Mouse (Mus musculus): ENCODE results near the gene Dnaja3.

Gene Dnaja3

DNA sequence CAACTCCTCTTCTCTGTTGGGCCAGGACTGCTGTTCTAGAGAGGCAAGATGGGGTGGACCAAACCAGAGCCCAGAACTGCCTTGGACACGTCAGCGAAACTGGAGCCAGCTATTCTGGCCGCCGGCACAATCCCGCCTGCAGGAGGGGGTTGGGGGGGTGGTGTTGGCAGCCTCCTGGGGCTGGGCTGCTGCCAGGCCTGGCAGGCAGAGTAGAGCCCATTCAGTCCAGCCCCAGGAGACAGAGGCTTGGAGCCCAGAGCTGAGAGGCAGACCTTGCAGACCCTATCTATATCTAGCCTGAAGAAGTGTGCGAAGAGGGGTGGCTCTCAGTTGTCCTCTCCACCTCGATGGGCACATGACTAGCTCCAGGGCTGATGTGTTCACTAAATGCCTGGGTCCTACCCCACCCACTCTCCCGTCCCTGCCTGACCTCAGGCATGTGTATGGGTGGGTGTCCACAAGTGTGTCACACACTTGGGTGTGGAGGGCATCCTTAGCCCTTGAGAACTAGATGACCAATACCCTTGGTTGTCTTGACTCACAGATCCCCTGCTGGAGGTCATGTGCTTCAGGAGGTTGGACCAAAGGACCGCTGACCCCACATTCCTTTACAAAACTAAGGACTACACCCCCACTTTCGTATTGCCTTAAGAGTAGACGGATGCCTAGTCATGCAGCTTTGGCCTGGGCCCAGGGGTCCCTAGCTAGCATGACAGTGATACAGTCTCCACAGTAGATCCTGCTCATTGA, 4.1 kb downstream of the Dnaja3 start:
- DNase-seq (ENCODE audit: low spot score), result peak; percentile 61

DNA sequence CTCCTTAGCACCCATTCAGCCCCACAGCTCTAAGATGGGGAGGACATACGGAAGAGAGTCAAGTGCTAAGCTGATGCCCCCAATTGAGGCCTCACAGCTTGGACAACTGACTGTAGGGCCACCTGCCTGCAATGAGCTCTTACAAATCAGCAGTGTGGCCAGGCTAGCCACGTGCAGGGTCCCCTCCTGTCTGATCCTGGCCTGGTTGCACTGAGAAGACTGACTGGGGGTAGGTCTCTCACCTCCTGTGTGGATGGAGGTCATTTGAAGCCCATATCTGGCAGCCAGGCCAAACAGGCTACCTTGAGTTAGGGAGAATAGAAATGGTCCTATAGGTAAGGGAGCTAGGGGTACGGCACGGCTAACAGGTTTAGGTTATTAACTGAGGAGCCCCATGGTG, 6.1 kb downstream of the Dnaja3 start:
- no peak for DNase-seq (ENCODE audit: low spot score)

DNA sequence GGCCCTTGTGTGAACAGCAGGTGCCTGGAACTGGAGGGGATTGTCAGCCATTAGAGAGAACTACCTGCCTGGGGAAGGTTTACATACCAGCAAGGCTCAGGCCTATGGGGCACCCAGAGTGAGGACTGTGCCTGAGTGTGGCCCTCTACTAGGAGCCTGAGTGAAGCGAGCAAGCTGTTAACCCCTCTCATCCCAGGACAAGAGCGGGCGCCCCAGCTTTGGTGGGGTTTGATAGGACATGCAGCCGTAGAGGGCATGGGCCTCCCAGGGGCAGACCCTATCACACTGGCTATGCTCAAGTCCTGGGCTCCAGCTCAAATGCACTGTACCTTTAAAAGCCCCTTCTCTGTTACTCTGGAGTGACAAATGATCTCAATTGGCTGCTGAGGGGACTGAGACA, 7.0 kb downstream of the Dnaja3 start:
- no peak for DNase-seq (ENCODE audit: low spot score)

DNA sequence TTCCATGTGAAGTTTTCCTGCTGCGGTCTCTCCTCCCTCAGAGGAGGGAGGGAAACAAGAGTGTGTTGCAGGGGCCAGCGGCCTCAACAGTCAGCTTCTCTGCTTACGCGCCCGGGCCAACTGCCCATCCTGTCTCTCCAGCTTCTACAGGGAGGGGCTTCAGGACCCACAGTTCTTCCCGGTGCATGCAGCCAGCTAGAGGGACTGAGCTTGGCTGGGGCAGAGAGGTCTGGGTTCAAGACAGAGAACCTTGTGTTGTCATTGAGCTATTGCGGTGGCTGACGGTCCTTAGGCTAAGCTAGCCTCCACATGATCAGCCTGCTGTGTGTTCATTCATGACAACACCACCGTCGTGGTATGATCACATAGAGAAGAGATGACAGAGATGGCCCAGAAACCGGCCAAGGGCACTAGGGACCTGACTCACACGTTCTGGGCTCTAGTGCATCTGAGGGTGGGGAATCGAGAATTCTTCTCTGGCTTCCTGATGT, 7.9 kb downstream of the Dnaja3 start:
- no peak for DNase-seq (ENCODE audit: low spot score)

DNA sequence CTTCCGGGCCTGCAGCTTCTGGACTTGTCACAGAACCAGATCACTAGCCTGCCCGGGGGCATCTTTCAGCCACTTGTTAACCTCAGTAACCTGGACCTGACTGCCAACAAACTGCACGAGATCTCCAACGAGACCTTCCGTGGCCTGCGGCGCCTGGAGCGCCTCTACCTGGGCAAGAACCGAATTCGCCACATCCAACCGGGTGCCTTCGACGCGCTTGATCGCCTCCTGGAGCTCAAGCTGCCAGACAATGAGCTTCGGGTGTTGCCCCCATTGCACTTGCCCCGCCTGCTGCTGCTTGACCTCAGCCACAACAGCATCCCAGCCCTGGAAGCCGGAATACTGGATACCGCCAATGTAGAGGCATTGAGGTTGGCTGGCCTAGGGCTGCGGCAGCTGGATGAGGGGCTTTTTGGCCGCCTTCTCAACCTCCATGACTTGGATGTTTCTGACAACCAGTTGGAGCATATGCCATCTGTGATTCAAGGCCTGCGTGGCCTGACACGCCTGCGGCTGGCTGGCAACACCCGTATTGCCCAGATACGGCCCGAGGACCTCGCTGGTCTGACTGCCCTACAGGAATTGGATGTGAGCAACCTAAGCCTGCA, 8.7 kb downstream of the Dnaja3 start:
- no peak for DNase-seq (ENCODE audit: low spot score)

DNA sequence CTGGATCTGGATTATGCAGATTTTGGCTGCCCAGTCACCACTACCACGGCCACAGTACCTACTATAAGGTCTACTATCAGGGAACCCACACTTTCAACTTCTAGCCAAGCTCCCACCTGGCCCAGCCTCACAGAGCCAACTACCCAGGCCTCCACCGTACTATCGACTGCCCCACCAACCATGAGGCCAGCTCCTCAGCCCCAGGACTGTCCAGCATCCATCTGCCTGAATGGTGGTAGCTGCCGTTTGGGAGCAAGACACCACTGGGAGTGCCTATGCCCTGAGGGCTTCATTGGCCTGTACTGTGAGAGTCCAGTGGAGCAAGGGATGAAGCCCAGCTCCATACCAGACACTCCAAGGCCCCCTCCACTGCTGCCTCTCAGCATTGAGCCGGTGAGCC, 9.4 kb downstream of the Dnaja3 start:
- no peak for DNase-seq (ENCODE audit: low spot score)

DNA sequence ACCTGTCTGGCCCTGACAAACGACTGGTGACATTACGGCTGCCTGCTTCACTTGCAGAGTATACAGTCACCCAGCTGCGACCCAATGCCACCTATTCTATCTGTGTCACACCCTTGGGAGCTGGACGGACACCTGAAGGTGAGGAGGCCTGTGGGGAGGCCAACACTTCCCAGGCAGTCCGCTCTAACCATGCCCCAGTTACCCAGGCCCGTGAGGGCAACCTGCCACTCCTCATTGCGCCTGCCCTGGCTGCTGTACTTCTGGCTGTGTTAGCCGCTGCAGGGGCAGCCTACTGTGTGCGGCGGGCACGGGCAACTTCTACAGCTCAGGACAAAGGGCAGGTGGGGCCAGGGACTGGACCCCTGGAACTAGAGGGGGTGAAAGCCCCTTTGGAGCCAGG, 9.9 kb downstream of the Dnaja3 start:
- no peak for DNase-seq (ENCODE audit: low spot score)

DNA sequence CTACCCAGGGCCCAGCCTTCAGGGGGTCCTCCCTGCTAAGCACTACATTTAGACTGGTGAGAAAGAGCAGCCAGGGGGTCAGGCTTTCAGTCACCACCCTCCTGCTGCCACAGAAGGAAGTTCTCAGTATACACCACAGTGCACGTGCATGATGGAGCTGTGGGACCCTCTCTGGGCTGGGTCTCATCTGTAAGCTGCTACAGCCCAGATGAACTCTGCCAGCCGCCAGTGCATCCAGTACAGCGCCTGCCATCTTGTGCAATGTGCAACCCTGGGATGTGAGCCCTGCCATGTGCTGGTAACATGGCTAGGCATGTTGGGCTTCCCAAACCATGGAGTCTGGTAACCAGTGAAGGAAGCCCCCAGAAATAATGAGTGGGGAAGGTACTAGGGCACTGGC, 10.4 kb downstream of the Dnaja3 start:
- no peak for DNase-seq (ENCODE audit: low spot score)

DNA sequence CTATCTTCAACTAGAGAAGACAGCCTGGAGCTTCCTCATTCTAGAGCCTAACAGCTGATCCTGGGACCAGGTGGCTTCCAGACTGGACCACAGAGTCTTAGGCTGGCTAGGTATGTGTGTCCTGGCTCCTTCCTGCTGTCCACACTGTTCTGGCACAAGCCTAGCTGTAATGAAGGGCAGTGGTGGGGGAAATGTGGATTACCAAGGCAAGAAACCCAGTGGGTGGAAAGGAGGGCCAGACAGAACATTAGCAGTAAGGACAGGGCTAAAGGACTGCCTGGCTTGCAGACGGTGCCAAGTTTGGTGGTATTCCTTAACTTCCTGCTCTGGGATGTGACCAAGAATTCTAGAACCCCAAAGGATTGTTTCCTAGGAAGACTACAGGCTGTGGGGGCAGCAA, 11.3 kb downstream of the Dnaja3 start:
- no peak for DNase-seq (ENCODE audit: low spot score)

DNA sequence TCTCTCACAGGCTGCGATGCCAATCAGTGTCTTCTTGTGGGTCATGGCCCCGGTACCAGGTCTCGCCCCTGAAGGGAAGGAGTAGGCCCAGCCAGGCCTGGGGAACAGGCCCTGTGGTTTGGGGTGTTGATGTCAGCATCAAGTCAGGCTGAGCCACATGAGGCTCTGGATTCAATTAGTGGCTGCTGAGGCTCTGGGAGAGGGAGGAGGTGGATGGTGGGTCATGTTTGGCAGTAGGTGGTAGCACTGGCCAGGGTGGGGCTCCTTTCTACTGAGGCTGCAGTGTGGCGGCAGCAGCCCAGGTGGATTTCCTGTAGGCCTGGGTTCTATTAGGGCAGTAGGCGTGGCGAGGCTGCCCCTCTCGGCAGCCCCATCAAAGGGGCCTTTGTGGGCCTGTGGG, 11.8 kb downstream of the Dnaja3 start:
- DNase-seq (ENCODE audit: low spot score), result no peak

DNA sequence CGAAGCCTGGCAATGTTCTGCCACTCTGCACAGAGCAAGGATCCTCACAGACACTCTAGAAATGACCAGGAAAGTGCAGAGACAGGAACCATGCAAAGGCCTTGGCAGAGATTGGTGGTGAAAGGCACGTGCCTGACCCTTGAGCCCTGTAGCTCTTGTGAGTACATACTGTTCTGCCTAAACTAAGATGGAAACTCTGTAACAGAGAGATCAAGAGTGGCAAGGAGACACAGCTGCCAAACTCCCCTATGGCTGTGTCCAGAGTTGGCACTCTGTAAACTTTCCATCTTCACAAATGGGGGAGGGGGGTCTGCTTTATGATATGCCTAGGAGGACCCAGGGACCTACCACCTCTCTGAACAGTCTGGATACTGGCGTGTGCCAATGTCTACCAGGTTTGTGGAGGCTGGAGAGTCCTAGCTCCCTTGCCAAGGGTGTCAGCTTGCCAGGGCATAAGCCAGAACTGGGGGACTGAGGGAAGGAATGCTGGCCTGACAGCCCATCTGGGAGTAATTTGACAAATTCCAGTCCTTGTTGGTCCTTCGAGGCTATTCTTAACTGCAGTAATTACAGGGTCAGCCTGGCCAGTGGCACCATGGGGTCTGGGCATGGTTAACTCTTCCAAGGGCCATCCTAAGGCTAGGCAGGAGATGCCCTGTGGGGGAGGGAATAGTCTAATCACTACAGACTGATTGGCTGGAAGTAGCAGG, 13.1 kb downstream of the Dnaja3 start:
- no peak for DNase-seq (ENCODE audit: low spot score)

DNA sequence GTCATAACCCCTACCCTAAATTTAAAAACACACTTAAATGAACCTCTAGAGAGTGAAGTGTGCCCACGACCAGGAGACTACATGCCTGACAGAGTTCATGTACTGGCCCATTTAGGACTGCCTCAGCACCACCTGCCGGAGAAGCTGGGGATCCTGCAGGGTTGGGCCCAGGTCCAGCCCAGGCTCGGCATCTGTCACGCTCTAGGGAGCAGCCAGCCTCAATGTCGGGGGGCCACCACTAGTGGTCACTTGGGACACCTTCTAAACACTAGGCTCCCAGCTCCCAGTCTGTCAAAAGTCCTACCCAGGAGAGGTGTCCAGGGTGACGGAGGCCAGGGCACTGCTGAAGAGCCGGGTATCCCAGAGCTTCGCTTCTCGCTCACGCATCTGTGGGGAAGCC, 14.9 kb downstream of the Dnaja3 start:
- no peak for DNase-seq (ENCODE audit: low spot score)

DNA sequence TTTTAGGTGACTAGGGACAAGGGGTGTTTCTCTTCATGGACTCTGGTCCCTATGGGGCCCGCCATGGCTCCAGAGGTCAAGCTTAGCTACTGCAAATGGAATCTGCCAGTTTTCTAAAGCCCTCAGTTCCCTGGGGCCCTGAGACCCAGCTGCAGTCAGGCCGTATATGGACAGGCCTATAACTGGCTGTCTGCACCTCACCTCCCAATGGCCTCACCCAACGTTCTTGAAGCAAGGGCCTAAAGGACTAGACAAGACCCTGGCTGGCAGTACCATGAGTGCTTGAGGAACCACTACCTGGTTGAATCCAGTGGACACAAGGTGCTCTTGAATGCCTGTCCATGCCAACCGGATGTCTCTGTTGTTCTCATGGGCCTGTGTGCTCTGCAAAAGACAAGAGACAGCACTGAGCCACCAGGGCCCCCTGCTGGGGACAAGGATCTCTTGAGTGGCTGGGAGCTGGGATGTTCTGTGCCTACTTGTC, 15.5 kb downstream of the Dnaja3 start:
- DNase-seq (ENCODE audit: low spot score), result no peak

DNA sequence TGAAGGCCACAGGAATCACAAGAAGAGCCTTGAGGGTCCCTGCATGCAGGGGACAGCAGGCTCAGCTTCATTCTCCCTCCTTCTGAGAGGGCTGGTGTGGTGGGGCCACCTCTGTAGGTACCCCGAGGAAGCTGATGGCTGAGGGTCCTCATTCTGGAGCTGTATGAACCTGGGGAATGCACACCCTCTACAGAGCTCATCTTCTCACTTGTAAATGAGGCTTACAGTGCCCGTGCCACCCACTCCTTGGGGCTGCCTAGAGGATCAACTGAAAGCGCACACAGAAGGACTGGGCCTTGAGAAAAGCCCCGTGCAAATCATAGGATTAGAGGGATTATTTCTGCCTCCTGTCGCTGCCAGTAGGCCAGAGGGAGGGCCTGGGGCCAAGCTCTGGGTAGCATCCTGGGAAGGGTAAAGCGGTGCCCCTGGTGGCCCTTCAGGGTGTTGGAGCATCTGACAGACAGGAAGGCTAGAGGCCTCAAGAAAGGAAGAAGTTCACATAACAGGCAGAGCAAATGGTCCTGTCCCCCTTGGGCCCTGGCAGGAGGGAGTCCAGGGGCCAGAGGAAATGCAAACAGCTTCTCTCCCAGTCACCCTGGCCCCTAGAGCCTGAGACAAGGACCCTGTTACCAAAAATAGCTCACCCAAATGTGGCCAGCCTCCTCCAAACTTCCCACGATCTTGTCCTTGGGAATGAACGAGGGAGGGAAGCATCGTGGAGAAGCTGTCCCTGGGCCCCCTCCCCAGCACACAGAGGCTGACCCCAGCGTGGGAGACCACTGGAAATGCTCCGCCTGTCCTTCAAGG, 16.2 kb downstream of the Dnaja3 start:
- no peak for DNase-seq (ENCODE audit: low spot score)

DNA sequence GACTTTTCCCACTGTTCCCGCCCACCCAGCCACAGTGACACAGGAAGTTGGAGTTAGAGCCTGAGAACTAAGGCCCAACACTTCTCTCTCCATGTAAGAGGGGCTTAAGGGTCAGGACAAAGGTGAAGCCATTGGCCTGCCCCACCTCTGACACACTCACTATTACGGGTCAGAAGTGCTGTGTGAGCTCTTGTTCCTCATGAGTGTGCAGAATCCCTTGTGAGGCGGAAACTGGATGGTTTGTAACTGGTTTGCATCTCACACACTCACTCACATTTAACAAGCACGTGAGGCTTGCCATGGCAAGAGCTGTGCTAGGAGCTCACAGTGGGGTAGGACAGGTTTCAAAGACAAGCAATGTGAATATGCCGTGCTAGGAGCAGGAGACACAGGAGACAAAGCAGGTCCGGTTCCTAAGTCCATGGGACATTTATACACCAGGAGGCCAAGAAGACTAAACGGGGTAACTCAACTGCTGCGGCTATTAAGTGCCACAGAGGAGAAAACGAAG, 16.8 kb downstream of the Dnaja3 start:
- DNase-seq (ENCODE audit: low spot score), result no peak

DNA sequence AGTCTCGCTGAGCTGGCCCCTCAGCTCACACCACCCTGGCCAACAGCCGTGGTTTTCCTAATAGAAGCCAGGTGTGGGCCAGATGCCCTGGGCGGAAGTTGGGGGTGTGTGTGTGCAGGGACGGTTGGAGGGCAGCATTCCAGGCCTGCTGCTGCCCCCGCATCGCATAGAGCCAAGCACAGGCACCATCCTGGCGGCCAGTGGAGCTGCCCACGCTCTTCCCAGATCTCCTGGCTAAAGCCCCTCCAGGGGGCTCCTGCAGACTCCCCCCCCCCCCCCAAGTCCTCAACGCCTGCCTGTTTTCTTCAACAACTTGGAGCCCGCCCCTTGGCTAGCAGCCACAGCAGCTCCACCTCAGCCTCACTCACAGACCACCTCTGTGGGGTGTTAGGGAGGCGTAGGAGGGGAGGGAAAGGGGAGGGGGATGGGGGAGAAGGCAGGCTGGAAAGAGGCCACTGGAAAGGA, 19.0 kb downstream of the Dnaja3 start:
- DNase-seq (ENCODE audit: low spot score), result no peak

DNA sequence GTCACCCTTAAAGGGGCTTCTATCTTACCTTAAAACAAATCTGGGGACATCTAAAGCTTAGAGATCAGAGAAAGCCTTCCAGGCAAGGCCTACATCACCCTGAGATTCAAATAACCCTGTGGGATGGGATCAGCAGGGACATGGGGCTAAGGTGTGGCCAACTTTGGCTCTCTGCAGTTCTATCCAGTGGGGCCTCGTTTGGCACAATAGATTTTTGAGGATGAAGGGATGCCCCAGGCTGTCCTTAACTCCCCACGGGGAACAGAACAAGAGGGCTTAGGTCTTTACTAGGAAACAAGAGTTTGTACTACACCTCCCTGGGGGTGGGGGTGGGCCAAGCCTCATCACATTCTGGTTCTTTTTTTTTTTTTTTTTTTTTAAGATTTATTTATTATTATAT, 19.5 kb downstream of the Dnaja3 start:
- no peak for DNase-seq (ENCODE audit: low spot score)

DNA sequence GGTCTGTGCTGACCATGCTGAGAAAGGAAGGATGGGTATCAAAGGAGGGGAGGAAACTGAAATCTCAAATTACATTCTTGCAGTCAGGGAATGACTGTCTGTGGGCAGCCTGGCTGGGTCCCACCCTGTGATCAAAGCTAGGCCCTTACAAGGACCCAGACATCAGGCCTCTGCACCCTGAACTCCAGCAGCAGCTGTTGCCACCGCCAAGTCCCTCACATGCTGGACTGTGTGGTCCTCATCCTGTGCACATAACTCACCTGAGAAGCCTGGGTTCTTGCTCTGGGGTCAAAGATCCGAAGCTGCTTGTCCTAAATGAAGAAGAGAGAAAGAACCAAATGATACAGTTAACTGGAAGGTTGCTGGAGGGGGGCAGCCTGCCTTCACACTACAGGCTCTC, 21.8 kb downstream of the Dnaja3 start:
- no peak for DNase-seq (ENCODE audit: low spot score)

DNA sequence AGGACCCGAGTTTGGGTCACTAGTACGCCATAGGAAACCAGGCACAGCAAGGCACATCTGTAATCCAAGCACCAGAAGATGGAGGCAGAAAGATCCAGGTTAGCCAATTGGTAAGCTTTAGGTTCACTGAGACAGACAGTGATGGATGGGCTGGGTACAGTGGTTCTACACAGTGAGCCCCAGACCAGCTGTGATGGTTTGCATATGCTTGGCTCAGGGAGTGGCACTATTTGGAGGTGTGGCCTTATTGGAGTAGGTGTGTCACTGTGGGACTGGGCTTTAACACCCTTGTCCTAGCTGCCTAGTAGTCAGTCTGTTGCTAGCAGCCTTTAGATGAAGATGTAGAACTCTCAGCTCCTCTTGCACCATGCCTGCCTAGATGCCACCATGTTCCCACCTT, 24.0 kb downstream of the Dnaja3 start:
- DNase-seq (ENCODE audit: low spot score), result no peak

DNA sequence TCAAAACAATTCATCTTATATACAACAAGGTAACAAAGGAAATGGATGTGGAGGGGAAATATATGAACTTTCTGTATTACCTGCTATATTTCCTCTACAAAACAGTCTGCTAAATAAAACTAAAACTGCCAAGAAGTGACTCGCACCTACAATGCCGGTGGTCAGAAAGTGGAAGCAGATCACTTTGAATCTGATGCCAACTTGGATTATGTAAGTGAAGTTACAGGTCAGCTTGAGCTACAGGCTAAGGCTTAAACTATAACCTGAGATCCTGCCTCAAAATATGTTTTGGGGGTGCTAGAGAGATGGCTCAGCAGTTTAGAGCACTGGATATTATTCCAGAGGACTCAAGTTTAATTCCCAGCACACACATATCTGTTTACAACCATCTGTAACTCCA, 25.9 kb downstream of the Dnaja3 start:
- DNase-seq (ENCODE audit: low spot score), result no peak

DNA sequence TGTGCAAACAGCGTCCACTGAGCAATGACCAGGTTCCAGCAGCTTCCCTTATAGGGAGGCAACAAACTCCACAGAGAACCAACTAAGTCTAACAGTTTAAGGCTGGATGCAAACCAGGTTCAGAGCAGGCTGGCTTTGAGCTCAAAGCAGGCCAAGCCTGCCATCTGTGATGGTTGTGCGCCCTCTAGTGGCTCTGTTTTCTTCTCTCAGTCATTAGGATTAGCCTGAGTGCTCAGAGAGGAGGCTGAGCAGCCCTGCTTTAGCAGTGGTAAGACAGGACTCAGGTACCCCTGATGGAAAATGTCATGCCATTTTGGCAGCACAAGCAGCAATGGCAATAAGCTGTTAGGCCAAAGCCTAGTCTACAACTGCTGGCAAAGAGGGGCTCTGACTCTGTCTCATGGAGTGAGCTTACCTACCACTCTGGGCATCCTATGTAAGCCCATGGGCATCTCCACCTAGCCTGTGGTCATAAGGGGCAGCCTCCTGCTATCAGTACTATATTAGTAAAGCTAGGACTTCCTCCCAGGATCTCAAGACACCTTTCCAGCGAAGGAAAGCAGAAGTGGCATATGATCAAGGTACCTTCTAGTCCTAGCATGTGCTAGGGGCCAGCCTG, 27.5 kb downstream of the Dnaja3 start:
- DNase-seq (ENCODE audit: low spot score), result peak; percentile 73

DNA sequence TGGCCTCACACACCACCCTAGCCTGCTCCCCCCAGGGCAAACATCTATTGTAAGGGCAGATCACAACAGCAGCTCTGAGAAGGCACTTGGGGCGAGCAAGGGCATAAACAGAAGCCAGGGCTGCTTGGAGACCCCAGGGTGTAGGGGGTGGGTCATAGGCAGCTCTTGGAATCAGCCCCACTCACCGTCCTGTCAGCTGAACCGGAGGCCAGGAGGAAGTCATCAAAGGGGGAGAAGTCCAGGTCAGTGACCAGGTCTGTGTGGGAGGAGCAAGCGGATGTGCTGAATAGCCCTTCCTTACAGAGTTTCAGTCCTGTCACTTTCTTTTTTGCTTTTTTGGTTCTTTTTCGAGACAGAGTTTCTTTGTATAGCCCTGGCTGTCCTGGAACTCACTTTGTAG, 30.5 kb downstream of the Dnaja3 start:
- no peak for DNase-seq (ENCODE audit: low spot score)
